Mouse (Mus musculus): ENCODE measurements around the gene Noc4l. TPM values are rescaled to one million over a fixed set of nuclear protein-coding genes. Genes with fewer than 3 reads are reported as not detected.

Gene Noc4l
- 48.3 TPM for polyA plus RNA-seq (2017; shearing (Covaris generic))

DNA sequence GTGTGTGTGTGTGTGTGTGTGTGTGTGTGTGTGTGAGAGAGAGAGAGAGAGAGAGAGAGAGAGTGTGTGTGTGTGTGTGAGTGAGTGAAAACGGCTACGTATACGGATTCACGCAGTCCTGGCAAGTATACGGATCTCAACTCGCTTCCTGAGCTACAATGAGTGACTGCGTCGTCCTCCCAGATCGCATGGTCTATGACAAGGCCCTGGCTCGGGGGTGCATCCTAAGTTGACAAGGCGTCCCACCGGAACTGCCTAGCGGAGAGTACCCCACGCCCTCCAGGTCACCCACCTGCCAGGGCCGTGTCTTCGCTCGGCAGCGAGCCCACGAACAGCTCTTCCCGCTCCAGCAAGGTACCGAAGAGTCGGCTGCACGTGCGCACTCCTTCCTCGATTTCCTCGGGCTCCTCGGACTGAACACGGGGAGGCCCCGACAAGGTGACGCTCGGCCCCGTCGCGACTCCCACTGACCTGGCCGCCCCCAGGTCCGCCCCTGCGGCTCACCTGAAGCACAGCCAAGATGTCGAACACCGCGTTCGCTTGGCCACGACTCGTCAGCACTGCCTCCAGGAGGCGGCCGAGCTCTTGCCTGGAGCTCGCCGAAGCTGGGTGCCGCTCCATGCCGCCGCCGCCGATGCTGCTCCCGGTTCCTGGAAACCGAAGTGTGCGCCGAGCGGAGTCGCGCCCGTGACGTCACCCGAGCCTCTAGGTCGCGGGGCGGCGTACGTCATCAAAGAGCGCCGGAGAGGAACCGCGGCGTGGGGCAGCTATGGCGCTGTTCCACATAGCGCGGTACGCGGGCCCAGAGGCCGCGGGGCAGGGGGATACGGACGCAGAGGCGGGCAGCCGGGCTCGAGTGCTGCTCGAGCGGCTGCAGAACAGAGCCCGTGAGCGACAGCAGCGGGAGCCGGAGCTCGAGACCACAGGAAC is at the start of gene Noc4l, which contains the start of gene Ddx51:
Gene Noc4l, minus strand, starts transcription at position 699 of the 930 bp plus-strand sequence.
Gene Ddx51, plus strand, starts transcription at position 733 of the 930 bp plus-strand sequence.

Other genes with a start within 250 kb of the Noc4l start
- gene Fbrsl1, start 204.9 kb downstream of the Noc4l start, polyA plus RNA-seq (2017; shearing (Covaris generic)), result 93.7 TPM
- gene Galnt9, start 109.1 kb downstream of the Noc4l start, polyA plus RNA-seq (2017; shearing (Covaris generic)), result 33.6 TPM
- gene Ddx51, start within 50 bp of the Noc4l start, polyA plus RNA-seq (2017; shearing (Covaris generic)), result 47.0 TPM
- gene Ep400, start 117.3 kb upstream of the Noc4l start, polyA plus RNA-seq (2017; shearing (Covaris generic)), result 66.9 TPM
- 31.8 TPM for gene Pus1, start 127.2 kb upstream of the Noc4l start, polyA plus RNA-seq (2017; shearing (Covaris generic))
- gene Ulk1, start 156.7 kb upstream of the Noc4l start, polyA plus RNA-seq (2017; shearing (Covaris generic)), result 117 TPM
- 18.1 TPM for gene Hscb, start 186.4 kb upstream of the Noc4l start, polyA plus RNA-seq (2017; shearing (Covaris generic))
- 2.5 TPM for gene Chek2, start 186.6 kb upstream of the Noc4l start, polyA plus RNA-seq (2017; shearing (Covaris generic))
- 3.3 TPM for gene Ttc28, start 226.4 kb upstream of the Noc4l start, polyA plus RNA-seq (2017; shearing (Covaris generic))